In genomic region chr4:35118851-35119250, GRCm38 (mm10) we compare ENCODE assay signal across 36 mouse cellular contexts. TPM values are rescaled to one million over a fixed set of nuclear protein-coding genes. Genes with fewer than 3 reads are reported as not detected.
"Had no signal": no experiment of that assay in that cellular context is flagged by ENCODE, and none has a peak within 500 bp of the region (broad histone marks: within the 10 kb centered on the region; RNA-seq: fewer than 3 reads in every experiment).

No protein-coding gene starts in this region.

- ATAC-seq: hindbrain, embryonic 16.5 days; hindbrain, postnatal 0 days; inflammation-experienced regulatory T-cells, adult 6 months had no signal

- H3K4me2 ChIP-seq: heart, embryonic 11.5 days; heart, embryonic 12.5 days; heart, embryonic 13.5 days; heart, embryonic 15.5 days; hindbrain, embryonic 12.5 days; hindbrain, embryonic 13.5 days; hindbrain, embryonic 14.5 days; hindbrain, embryonic 15.5 days; kidney, embryonic 15.5 days had no signal

- H3K36me3 ChIP-seq: heart, embryonic 10.5 days; heart, embryonic 12.5 days; heart, embryonic 13.5 days; heart, embryonic 15.5 days; hindbrain, embryonic 10.5 days; hindbrain, embryonic 12.5 days; hindbrain, embryonic 13.5 days; hindbrain, embryonic 15.5 days; kidney, embryonic 15.5 days had no signal

- H3K27me3 ChIP-seq: heart, embryonic 15.5 days; hindbrain, embryonic 12.5 days; hindbrain, embryonic 13.5 days; hindbrain, embryonic 15.5 days had no signal

- H3K4me3 ChIP-seq: heart, adult 2 months; heart, embryonic 10.5 days; heart, embryonic 12.5 days; heart, embryonic 13.5 days; heart, embryonic 15.5 days; hindbrain, embryonic 10.5 days; hindbrain, embryonic 12.5 days; hindbrain, embryonic 13.5 days; hindbrain, embryonic 15.5 days; kidney, embryonic 15.5 days; layer of hippocampus, adult 2 months had no signal

- H3K27ac ChIP-seq: heart, adult 2 months; heart, embryonic 10.5 days; heart, embryonic 13.5 days; heart, embryonic 15.5 days; hindbrain, embryonic 10.5 days; hindbrain, embryonic 12.5 days; hindbrain, embryonic 13.5 days; hindbrain, embryonic 14.5 days; hindbrain, embryonic 15.5 days; hindbrain, postnatal 0 days; kidney, embryonic 15.5 days; kidney, postnatal 0 days; layer of hippocampus, adult 2 months had no signal

- H3K9me3 ChIP-seq: heart, embryonic 10.5 days; heart, embryonic 12.5 days; heart, embryonic 13.5 days; heart, embryonic 15.5 days; hindbrain, embryonic 10.5 days; hindbrain, embryonic 12.5 days; hindbrain, embryonic 13.5 days; hindbrain, embryonic 15.5 days; kidney, embryonic 15.5 days had no signal

- H3K4me1 ChIP-seq: hindbrain, embryonic 15.5 days had no signal

- H3K9ac ChIP-seq: heart, embryonic 12.5 days; heart, embryonic 13.5 days; heart, embryonic 15.5 days; hindbrain, embryonic 12.5 days; hindbrain, embryonic 13.5 days; hindbrain, embryonic 14.5 days; hindbrain, embryonic 15.5 days; kidney, embryonic 15.5 days had no signal

- DNase-seq: heart, adult 2 months; heart, postnatal 10 days; heart, postnatal 14 days; heart, postnatal 36 days; heart, postnatal 4 days; kidney, adult 11 months; kidney, adult 18-20 months; kidney, adult 2 months; kidney, adult 8-10 months; kidney, adult 9 months; kidney, postnatal 10 days; kidney, postnatal 14 days; kidney, postnatal 25 days; kidney, postnatal 36 days; kidney, postnatal 4 days; layer of hippocampus, adult 9-11 months; layer of hippocampus, postnatal 36 days had no signal

RNA-seq across cellular contexts. Expression of gene Ifnk, which starts 33.0 kb away (rescaled TPM):
- polyA plus RNA-seq: heart, adult 2 months; heart, embryonic 11.5 days; heart, embryonic 12.5 days; heart, embryonic 13.5 days; heart, embryonic 14.5 days; heart, embryonic 15.5 days; heart, postnatal 0 days; hindbrain, embryonic 12.5 days; hindbrain, embryonic 13.5 days; hindbrain, embryonic 16.5 days; hindbrain, postnatal 0 days; inflammation-experienced regulatory T-cells, adult 6 months; kidney, adult 2 months; kidney, embryonic 15.5 days; kidney, postnatal 0 days; large intestine, adult 2 months had no signal
